ENCODE assay signal across 16 mouse cellular contexts in genomic region chr8:115515647-115516046, GRCm38 (mm10).
"Had no signal": no experiment of that assay in that cellular context is flagged by ENCODE, and none has a peak within 500 bp of the region (broad histone marks: within the 10 kb centered on the region; RNA-seq: fewer than 3 reads in every experiment).

No protein-coding gene starts in this region.

- H3K4me3 ChIP-seq: intestine, embryonic 15.5 days; layer of hippocampus, adult 2 months; left cerebral cortex, adult 2 months; limb, embryonic 10.5 days; liver, embryonic 15.5 days; myocyte; neural tube, embryonic 15.5 days; stomach, embryonic 15.5 days had no signal

- H3K27ac ChIP-seq: intestine, embryonic 15.5 days; layer of hippocampus, adult 2 months; left cerebral cortex, adult 2 months; limb, embryonic 10.5 days; liver, embryonic 15.5 days; neural tube, embryonic 15.5 days; stomach, embryonic 15.5 days had no signal

- H3K9me3 ChIP-seq: intestine, embryonic 15.5 days; limb, embryonic 10.5 days; liver, embryonic 15.5 days; neural tube, embryonic 15.5 days; stomach, embryonic 15.5 days had no signal

- DNase-seq: kidney, adult 18-20 months; kidney, postnatal 10 days; kidney, postnatal 4 days; lung, adult 2 months; lung, postnatal 36 days had no signal

- H3K4me1 ChIP-seq: intestine, embryonic 15.5 days; limb, embryonic 10.5 days; liver, embryonic 15.5 days; neural tube, embryonic 15.5 days; stomach, embryonic 15.5 days had no signal

- H3K9ac ChIP-seq: intestine, embryonic 15.5 days; liver, embryonic 15.5 days; neural tube, embryonic 15.5 days; stomach, embryonic 15.5 days had no signal

- ATAC-seq: intestine, embryonic 15.5 days; lung, postnatal 0 days had no signal

- H3K36me3 ChIP-seq: intestine, embryonic 15.5 days; limb, embryonic 10.5 days; liver, embryonic 15.5 days; neural tube, embryonic 15.5 days; stomach, embryonic 15.5 days had no signal

- H3K4me2 ChIP-seq: intestine, embryonic 15.5 days; liver, embryonic 11.5 days; liver, embryonic 15.5 days; midbrain, embryonic 11.5 days; neural tube, embryonic 15.5 days; stomach, embryonic 15.5 days had no signal

- H3K27me3 ChIP-seq: intestine, embryonic 15.5 days; liver, embryonic 15.5 days; neural tube, embryonic 15.5 days; stomach, embryonic 15.5 days had no signal
